Mouse (Mus musculus) lung, embryonic 15.5 days (tissue): Measurements from ENCODE around the gene Actr6. TPM values are rescaled to one million over a fixed set of nuclear protein-coding genes. Genes with fewer than 3 reads are reported as not detected.

ENCODE experiments used
- ATAC-seq: fragments of 200-750 bp; cut with Nextera tagmentation; 2 replicates; pipeline ENCODE4 v1.8.0; 2017; ENCODE audit warnings: moderate number of reproducible peaks, borderline replicate concordance; ENCODE audit not compliant: low FRiP score, low TSS enrichment; ENCODE audit errors: extremely low read depth
- H3K27ac ChIP-seq: fragments of 300-500 bp; sonication (generic); 2 replicates; pipeline ENCODE4 v1.5.1; 2015; ENCODE audit warnings: moderate library complexity, mild to moderate bottlenecking, inconsistent platforms
- H3K27me3 ChIP-seq: fragments of 300-500 bp; sonication (generic); 2 replicates; pipeline ENCODE4 v1.6.1; 2015; ENCODE audit warnings: inconsistent platforms
- H3K36me3 ChIP-seq: fragments of 300-500 bp; sonication (generic); 2 replicates; pipeline ENCODE4 v1.6.1; 2015; ENCODE audit warnings: inconsistent platforms
- H3K4me1 ChIP-seq: fragments of 300-500 bp; sonication (generic); 2 replicates; pipeline ENCODE4 v1.6.1; 2015; ENCODE audit warnings: inconsistent platforms
- H3K4me2 ChIP-seq: fragments of 300-500 bp; sonication (generic); 2 replicates; pipeline ENCODE4 v1.6.1; 2015; ENCODE audit warnings: inconsistent platforms, mild to moderate bottlenecking, moderate library complexity
- H3K4me3 ChIP-seq: fragments of 300-500 bp; sonication (generic); 2 replicates; pipeline ENCODE4 v1.5.1; 2015; ENCODE audit warnings: mild to moderate bottlenecking, inconsistent platforms
- H3K9ac ChIP-seq: fragments of 300-500 bp; sonication (generic); 2 replicates; pipeline ENCODE4 v1.6.1; 2015; ENCODE audit warnings: inconsistent platforms
- H3K9me3 ChIP-seq: fragments of 300-500 bp; sonication (generic); 2 replicates; pipeline ENCODE4 v1.6.1; 2016; ENCODE audit warnings: inconsistent platforms
- WGBS: fragments of 180-500 bp; shearing (Covaris S2); methylation state at CpG from one replicate; pipeline ENCODE4 v1.1.7; 2015; 5-methylcytosine and 5-hydroxymethylcytosine counted together
- polyA plus RNA-seq: library from polyadenylated mRNA; unstranded; fragments of >200 nt; fragmentation: Nextera tagmentation; extraction: Ambion mirVana; gene quantifications from 2 replicates; pipeline ENCODE4 v1.2.1, GENCODE M21; 2015

The Actr6 gene
- polyA plus RNA-seq, 1 experiment from 2014 or later = 31.7 TPM

DNA sequence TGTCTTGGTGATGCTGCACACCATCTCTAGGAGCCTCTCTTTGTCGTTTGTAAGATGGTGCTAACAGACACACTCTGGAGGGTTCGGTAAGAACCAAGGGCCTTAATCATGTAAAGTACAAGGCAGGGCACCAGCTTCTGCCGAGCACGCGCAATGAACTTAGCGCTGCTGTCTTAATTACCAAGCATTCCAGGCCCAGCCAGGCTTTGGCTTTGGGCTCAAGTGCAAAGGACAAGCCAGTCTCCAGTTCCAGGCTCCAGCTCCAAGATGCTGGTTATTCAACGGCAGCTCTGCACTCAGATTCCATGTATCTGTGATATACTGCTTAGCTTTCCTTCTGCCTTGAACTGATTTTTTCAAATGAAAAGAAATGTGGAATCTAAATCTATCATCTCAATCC, 64.5 kb downstream of the Actr6 start:
- Histone ChIP-seq H3K4me2 (no peak overlapping the region), H3K27ac (no peak overlapping the region), H3K4me3 (no peak overlapping the region), H3K36me3 (0 out of 2 replicates have a peak, but pooled peaks cover 2% of the 10 kb centered on the region), H3K9me3 (no peaks in the 10 kb centered on the region), H3K9ac (no peak overlapping the region), H3K27me3 (no peaks in the 10 kb centered on the region), H3K4me1 (no peaks in the 10 kb centered on the region)
- WGBS = 85% methylated on average over 7 of the region's 7 CpGs
- ATAC-seq = no peak

DNA sequence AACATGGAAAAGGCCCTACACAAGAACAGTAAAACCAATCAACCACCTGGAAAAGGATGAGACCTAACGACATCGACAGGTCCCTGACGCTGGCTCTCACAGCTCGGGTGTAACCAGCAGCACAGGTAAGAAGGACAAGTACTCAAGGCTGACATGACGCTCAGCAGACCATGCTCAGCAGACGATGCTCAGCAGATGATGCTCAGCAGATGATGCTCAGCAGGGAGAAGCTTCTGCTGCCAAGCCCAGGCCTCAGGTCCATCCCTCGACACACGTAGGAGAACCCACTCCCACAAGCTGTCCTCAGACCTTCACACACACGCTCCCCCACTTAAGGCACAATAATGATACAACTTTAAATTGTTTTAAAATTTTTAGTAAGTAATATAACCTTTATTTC, 66.4 kb downstream of the Actr6 start:
- H3K9me3 ChIP-seq = no peaks in the 10 kb centered on the region
- no peaks in the 10 kb centered on the region for H3K4me1 ChIP-seq
- no peak overlapping the region for H3K27ac ChIP-seq
- no peak overlapping the region for H3K4me2 ChIP-seq
- H3K9ac ChIP-seq = no peak overlapping the region
- no peak overlapping the region for H3K4me3 ChIP-seq
- WGBS = 90% methylated on average over 9 of the region's 9 CpGs
- no peak for ATAC-seq
- H3K36me3 ChIP-seq = peaks cover 14% of the 10 kb centered on the region
- no peaks in the 10 kb centered on the region for H3K27me3 ChIP-seq

DNA sequence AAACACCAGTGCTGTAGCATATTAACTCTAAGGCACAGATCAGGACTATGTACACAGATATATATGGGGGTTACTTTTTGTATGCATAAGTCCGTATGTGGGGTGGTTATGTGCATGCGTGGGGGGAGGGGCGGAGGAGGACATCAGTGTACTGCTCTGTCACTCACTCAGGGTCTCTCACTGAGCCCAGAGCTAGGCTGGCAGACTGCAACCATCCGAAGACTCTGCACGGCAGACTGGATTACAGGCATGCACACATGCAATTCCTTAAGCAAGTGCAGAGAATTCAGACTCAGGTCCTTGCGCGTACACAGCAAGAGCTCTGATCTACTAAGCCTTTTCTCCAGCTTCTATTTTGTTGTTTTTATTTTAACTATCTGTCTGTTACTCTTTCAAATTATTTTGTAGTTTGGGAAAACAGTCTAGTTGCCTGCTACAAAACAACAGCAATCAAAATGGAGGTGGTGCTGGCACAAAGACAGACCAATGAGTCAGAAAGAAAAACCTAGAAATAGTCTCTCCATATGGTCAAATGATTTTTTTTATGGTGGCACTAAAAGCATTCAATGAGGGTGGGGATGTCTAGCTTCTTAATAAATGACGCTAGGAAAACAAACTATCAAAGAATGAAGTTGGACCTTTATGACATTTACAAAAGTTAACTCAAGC, 67.0 kb downstream of the Actr6 start:
- Histone ChIP-seq H3K27me3 (no peaks in the 10 kb centered on the region), H3K9me3 (no peaks in the 10 kb centered on the region), H3K9ac (no peak overlapping the region), H3K4me2 (no peak overlapping the region), H3K4me1 (no peaks in the 10 kb centered on the region), H3K27ac (no peak overlapping the region), H3K4me3 (no peak overlapping the region), H3K36me3 (peaks cover 14% of the 10 kb centered on the region)
- no peak for ATAC-seq
- WGBS = 92% methylated on average over 8 of the region's 8 CpGs

Other genes starting within 250 kb of the Actr6 start
- gene Nr1h4, start 198.7 kb downstream of the Actr6 start, polyA plus RNA-seq = 0.16 and 0.30 TPM in 2 replicates
- 0.09 TPM in 1 of 2 replicates, not detected in the other for gene Slc17a8, start 111.0 kb downstream of the Actr6 start, polyA plus RNA-seq
- 7.8 and 8.2 TPM in 2 replicates for gene Scyl2, start 46.0 kb downstream of the Actr6 start, polyA plus RNA-seq
- 26.3 and 28.3 TPM in 2 replicates for gene Uhrf1bp1l, start 12.7 kb upstream of the Actr6 start, polyA plus RNA-seq
- gene Anks1b, start 141.2 kb upstream of the Actr6 start, polyA plus RNA-seq = 0.47 and 0.93 TPM in 2 replicates